Mouse (Mus musculus) 416B (cell line): ENCODE measurements around the gene Prcp.

Source experiments
- DNase-seq: peaks from one replicate; pipeline ENCODE4 v3.0.0; 2011; ENCODE audit warnings: low read depth

The Prcp gene

GRCm38 (mm10) chr7:92978720-92979119 is 104.5 kb downstream of the Prcp start:
- DNase-seq: peak; percentile 35

DNA sequence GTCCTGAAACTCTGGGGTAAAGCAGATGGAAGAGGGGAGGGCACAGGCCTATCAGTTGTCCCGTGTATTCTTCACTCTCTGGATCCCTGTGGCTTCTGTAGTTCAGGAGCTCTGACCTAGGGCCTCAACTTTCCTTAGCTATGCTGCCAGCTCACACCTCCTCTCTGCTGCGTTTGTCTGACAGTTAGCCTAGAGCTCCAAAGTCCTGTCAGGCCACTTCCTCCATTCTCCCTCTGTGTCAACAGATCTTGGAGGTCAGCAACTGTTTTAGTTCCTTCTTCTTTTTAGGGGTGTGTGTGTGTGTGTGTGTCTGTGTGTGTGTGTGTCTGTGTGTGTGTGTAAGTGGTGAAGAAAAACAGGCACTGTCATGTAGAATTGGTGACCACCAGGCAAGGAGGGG is 106.5 kb downstream of the Prcp start:
- peak; percentile 84 for DNase-seq

- no peak for DNase-seq
Measured at GRCm38 (mm10) chr7:92981864-92982263, 107.6 kb downstream of the Prcp start.
